16 mouse cellular contexts compared by ENCODE assay signal in genomic region chr13:111940796-111941513, GRCm38 (mm10).
DNase-seq lines count a peak whose midpoint lies in the region; ATAC-seq and TF ChIP-seq lines count a peak whose summit lies in the region.
"Had no signal": no experiment of that assay in that cellular context is flagged by ENCODE, and none has a peak within 500 bp of the region (broad histone marks: within the 10 kb centered on the region; RNA-seq: fewer than 3 reads in every experiment).

No protein-coding gene starts in this region.

- no peak overlapping the region for H3K4me3 ChIP-seq in heart, embryonic 10.5 days
- H3K4me3 ChIP-seq in heart, adult 2 months = no peak overlapping the region
- no peak overlapping the region for H3K4me3 ChIP-seq in liver, embryonic 14.5 days (ENCODE audit: insufficient read depth in 1 of 2, low read depth in 2 of 2, low read length in 2 of 2)
- H3K4me3 ChIP-seq in stomach, embryonic 16.5 days (replicated peaks; ENCODE audit: low read length) = no peak overlapping the region
- H3K4me3 ChIP-seq: gastrocnemius, adult 2 months; hindbrain, embryonic 13.5 days; left cerebral cortex, adult 2 months; midbrain, embryonic 12.5 days had no signal

- peak overlapping the region; percentile 64 for H3K4me2 ChIP-seq in liver, embryonic 14.5 days (ENCODE audit: low read depth)
- no peak overlapping the region for H3K4me2 ChIP-seq in stomach, embryonic 16.5 days (ENCODE audit: low read depth, low read length)
- H3K4me2 ChIP-seq: hindbrain, embryonic 13.5 days; midbrain, embryonic 12.5 days had no signal

- H3K9me3 ChIP-seq in heart, embryonic 10.5 days = no peaks in the 10 kb centered on the region
- no peaks in the 10 kb centered on the region for H3K9me3 ChIP-seq in liver, embryonic 14.5 days (ENCODE audit: control insufficient read depth, low read length)
- no peaks in the 10 kb centered on the region for H3K9me3 ChIP-seq in stomach, embryonic 16.5 days (replicated peaks; ENCODE audit: control insufficient read depth, low read length)
- H3K9me3 ChIP-seq: hindbrain, embryonic 13.5 days; midbrain, embryonic 12.5 days had no signal

- no peak for TF ChIP-seq CTCF in heart, adult 2 months (IDR thresholded peaks at IDR 0.05)
- TF ChIP-seq CTCF in liver, embryonic 14.5 days (IDR thresholded peaks at IDR 0.05; ENCODE audit: low read depth) = no peak; the same call in 1 of the 2 replicates

- no peaks in the 10 kb centered on the region for H3K27me3 ChIP-seq in heart, embryonic 10.5 days (ENCODE audit: insufficient read depth, poor library complexity, severe bottlenecking)
- H3K27me3 ChIP-seq in heart, adult 2 months (ENCODE audit: control insufficient read depth, insufficient read depth, low read length) = no peaks in the 10 kb centered on the region
- H3K27me3 ChIP-seq in liver, embryonic 14.5 days (ENCODE audit: control insufficient read depth, insufficient read depth, low read length) = no peaks in the 10 kb centered on the region
- no peaks in the 10 kb centered on the region for H3K27me3 ChIP-seq in stomach, embryonic 16.5 days (ENCODE audit: control insufficient read depth, insufficient read depth, low read length)
- H3K27me3 ChIP-seq: midbrain, embryonic 12.5 days had no signal

- no peaks in the 10 kb centered on the region for H3K36me3 ChIP-seq in heart, embryonic 10.5 days
- H3K36me3 ChIP-seq in heart, adult 2 months (ENCODE audit: control insufficient read depth, insufficient read depth, low read length) = no peaks in the 10 kb centered on the region
- no peaks in the 10 kb centered on the region for H3K36me3 ChIP-seq in liver, embryonic 14.5 days (replicated peaks; ENCODE audit: control insufficient read depth, insufficient read depth, low read depth)
- H3K36me3 ChIP-seq in stomach, embryonic 16.5 days (ENCODE audit: control insufficient read depth, insufficient read depth, low read length) = no peaks in the 10 kb centered on the region
- H3K36me3 ChIP-seq: hindbrain, embryonic 13.5 days; midbrain, embryonic 12.5 days had no signal

- peaks cover 30% of the 10 kb centered on the region for H3K4me1 ChIP-seq in heart, embryonic 10.5 days
- peaks cover 13% of the 10 kb centered on the region for H3K4me1 ChIP-seq in heart, adult 2 months (ENCODE audit: control insufficient read depth, insufficient read depth, low read length)
- H3K4me1 ChIP-seq in liver, embryonic 14.5 days (replicated peaks; ENCODE audit: control insufficient read depth in 2 of 2, insufficient read depth in 2 of 2, low read length in 1 of 2) = peaks cover 65 to 72% of the 10 kb centered on the region in 2 experiments
- peaks cover 46% of the 10 kb centered on the region for H3K4me1 ChIP-seq in stomach, embryonic 16.5 days (ENCODE audit: control insufficient read depth, insufficient read depth, low read length)

- peak overlapping the region; percentile 52; the same call in 1 of the 2 replicates for H3K27ac ChIP-seq in heart, embryonic 10.5 days
- no peak overlapping the region for H3K27ac ChIP-seq in heart, adult 2 months
- peak overlapping the region; percentile 96 for H3K27ac ChIP-seq in liver, embryonic 14.5 days
- H3K27ac ChIP-seq in stomach, embryonic 16.5 days (ENCODE audit: low read length) = no peak overlapping the region
- H3K27ac ChIP-seq: gastrocnemius, adult 2 months; hindbrain, embryonic 13.5 days; left cerebral cortex, adult 2 months; midbrain, embryonic 12.5 days had no signal

- intact Hi-C loops in heart, adult 2 months (cut with DNase I) = no loop called here
- intact Hi-C loops in left cerebral cortex, postnatal 25 days (cut with DNase I) = no loop called here

- no peak for DNase-seq in heart, embryonic 10.5 days (ENCODE audit: low spot score)
- no peak for DNase-seq in heart, adult 2 months
- DNase-seq in spleen, adult 12 weeks (ENCODE audit: low spot score) = peak; percentile 57
- no peak for DNase-seq in spleen, postnatal 14 days (ENCODE audit: low spot score in 2 of 2)
- peak; percentile 92 to 93 (median 93) for DNase-seq in liver, embryonic 14.5 days (ENCODE audit: low read depth in 3 of 3, low spot score in 3 of 3)
- DNase-seq in left cerebral cortex, postnatal 25 days (ENCODE audit: low spot score in 2 of 2) = no peak
- DNase-seq: adrenal gland, postnatal 25 days; cerebellum, adult 18-20 months; gastrocnemius, adult 2 months; kidney, postnatal 25 days; thymus, postnatal 14 days had no signal

- TF ChIP-seq POLR2A in heart, adult 2 months (IDR thresholded peaks at IDR 0.05; ENCODE audit: insufficient read depth, low read depth, low read length) = no peak

- no peak for TF ChIP-seq EP300 in heart, adult 2 months (IDR thresholded peaks at IDR 0.05; ENCODE audit: insufficient read depth, low read depth, low read length)
- peak; percentile 100 for TF ChIP-seq EP300 in liver, embryonic 14.5 days (IDR thresholded peaks at IDR 0.05; ENCODE audit: low read depth)

- 72% methylated on average over 6 of the region's 6 CpGs for WGBS in heart, embryonic 10.5 days
- WGBS in heart, adult 2 months = 48% methylated on average over 6 of the region's 6 CpGs
- 20% methylated on average over 6 of the region's 6 CpGs for WGBS in liver, embryonic 14.5 days (ENCODE audit: insufficient replicate concordance)
- WGBS in stomach, embryonic 16.5 days = 51% methylated on average over 6 of the region's 6 CpGs

- peak; percentile 97 for ATAC-seq in liver, embryonic 14.5 days (ENCODE audit: insufficient read depth)
- ATAC-seq in stomach, embryonic 16.5 days (ENCODE audit: insufficient read depth, low FRiP score) = peak; percentile 49
- no peak for ATAC-seq in inflammation-experienced regulatory T-cells, adult 6 months

- H3K79me2 ChIP-seq in heart, adult 2 months (replicated peaks; ENCODE audit: control insufficient read depth, insufficient read depth, low read length) = no peaks in the 10 kb centered on the region

- no peak overlapping the region for H3K9ac ChIP-seq in heart, adult 2 months (ENCODE audit: low read depth, low read length)
- H3K9ac ChIP-seq in liver, embryonic 14.5 days (replicated peaks) = peak overlapping the region; percentile 70
- no peak overlapping the region for H3K9ac ChIP-seq in stomach, embryonic 16.5 days (ENCODE audit: low read length)
- H3K9ac ChIP-seq: hindbrain, embryonic 13.5 days; midbrain, embryonic 12.5 days had no signal

Comparison
In these comparisons a context has a peak if more than half of its experiments do, and no peak if none do; other contexts are left out.
1. DNase-seq: peak in spleen, adult 12 weeks (single experiment) and liver, embryonic 14.5 days (3 of 3); none in heart, embryonic 10.5 days (single experiment), heart, adult 2 months (0 of 2), spleen, postnatal 14 days (0 of 2) and left cerebral cortex, postnatal 25 days (0 of 2).
2. H3K27ac ChIP-seq: peak in heart, embryonic 10.5 days (single experiment) and liver, embryonic 14.5 days (single experiment); none in heart, adult 2 months (single experiment) and stomach, embryonic 16.5 days (single experiment).